Mouse (Mus musculus): ENCODE measurements around the gene Zbed6. TPM values are rescaled to one million over a fixed set of nuclear protein-coding genes. Genes with fewer than 3 reads are reported as not detected.

Gene Zbed6
- polyA plus RNA-seq, 1 experiment from 2014 or later: not detected

DNA sequence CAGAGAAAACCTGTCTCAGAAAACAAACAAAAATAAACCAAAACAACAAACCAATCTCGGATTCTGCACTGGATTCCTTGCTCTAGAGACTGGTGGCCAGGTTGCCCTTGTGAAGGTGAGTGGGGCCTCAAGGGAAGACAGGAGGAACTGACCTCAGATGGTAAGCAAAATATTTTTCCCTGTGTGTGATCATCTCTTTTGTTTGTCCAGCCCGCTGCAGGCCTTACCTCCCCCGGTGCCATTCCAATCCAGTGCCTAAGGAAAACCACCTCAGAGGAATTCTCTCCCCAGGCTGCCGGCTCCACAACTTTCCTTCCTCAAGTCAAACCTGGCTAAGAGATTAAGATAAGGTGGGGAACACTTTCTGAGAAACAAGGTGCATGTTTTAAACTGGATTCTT is 31.5 kb upstream of the Zbed6 start:
- no peak overlapping the region for H3K4me3 ChIP-seq (ENCODE audit: low read depth, low read length)
- ATAC-seq (ENCODE audit: insufficient read depth, low FRiP score, low TSS enrichment): no peak
- no peak overlapping the region for H3K27ac ChIP-seq (ENCODE audit: low read depth, low read length)
- 46% methylated on average over 4 of the region's 4 CpGs for WGBS
- H3K9ac ChIP-seq (ENCODE audit: low read length): no peak overlapping the region
- 0 out of 2 replicates have a peak, but pooled peaks cover 4% of the 10 kb centered on the region for H3K4me1 ChIP-seq (ENCODE audit: control insufficient read depth, insufficient read depth, low read length)
- H3K4me2 ChIP-seq (ENCODE audit: low read depth): no peak overlapping the region
- H3K36me3 ChIP-seq (ENCODE audit: control insufficient read depth, insufficient read depth, low read length): no peaks in the 10 kb centered on the region
- no peaks in the 10 kb centered on the region for H3K9me3 ChIP-seq (ENCODE audit: control insufficient read depth, low read length)
- no peaks in the 10 kb centered on the region for H3K27me3 ChIP-seq (ENCODE audit: control insufficient read depth, insufficient read depth, low read length)
- DNase-seq (ENCODE audit: low spot score): no peak

DNA sequence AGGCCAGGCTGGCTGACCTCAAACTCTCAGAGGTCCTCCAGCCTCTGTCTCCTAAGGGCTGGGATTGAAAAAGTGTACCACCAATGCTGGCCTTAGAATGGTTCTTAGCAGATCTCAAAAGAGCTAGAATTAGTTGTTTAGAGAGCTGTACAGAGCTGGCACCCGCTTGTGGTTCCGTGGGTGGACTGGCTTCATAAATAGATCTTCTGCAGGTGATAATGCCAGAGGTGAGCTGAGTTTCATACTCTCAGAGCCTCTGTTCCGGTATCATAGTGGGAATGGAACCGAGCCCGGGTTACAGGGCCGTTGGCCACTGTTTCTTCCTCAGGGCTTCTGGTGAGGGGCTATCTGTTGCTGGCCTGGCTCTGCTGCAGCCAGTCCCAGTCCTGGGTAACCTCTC is 30.4 kb upstream of the Zbed6 start:
- H3K36me3 ChIP-seq (ENCODE audit: control insufficient read depth, insufficient read depth, low read length): no peaks in the 10 kb centered on the region
- ATAC-seq (ENCODE audit: insufficient read depth, low FRiP score, low TSS enrichment) (no peak), DNase-seq (ENCODE audit: low spot score) (no peak)
- no peak overlapping the region for H3K27ac ChIP-seq (ENCODE audit: low read depth, low read length)
- H3K4me1 ChIP-seq (ENCODE audit: control insufficient read depth, insufficient read depth, low read length): 0 out of 2 replicates have a peak, but pooled peaks cover 3% of the 10 kb centered on the region
- H3K9me3 ChIP-seq (ENCODE audit: control insufficient read depth, low read length): no peaks in the 10 kb centered on the region
- 91% methylated on average over 6 of the region's 6 CpGs for WGBS
- H3K9ac ChIP-seq (ENCODE audit: low read length): no peak overlapping the region
- H3K4me3 ChIP-seq (ENCODE audit: low read depth, low read length): no peak overlapping the region
- no peaks in the 10 kb centered on the region for H3K27me3 ChIP-seq (ENCODE audit: control insufficient read depth, insufficient read depth, low read length)
- H3K4me2 ChIP-seq (ENCODE audit: low read depth): no peak overlapping the region

DNA sequence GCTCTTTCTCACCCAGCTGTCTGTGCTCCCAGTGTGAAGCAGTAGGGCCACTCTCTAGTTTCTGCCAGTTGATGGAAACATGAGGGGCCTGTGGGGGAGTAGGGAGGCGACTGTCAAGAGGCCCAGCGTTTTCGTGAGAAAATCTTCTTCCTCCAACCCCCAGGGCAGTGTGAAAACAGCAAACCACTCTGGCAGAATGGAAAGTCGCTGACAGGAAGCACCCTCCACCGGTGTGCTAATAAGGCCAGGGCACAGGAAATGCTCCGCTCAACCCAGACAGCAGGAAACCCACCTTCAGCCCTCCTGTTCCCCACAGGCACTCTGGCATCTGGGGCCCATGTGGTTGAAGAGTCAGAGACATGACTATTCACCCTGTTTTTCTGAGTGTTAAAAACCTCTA is 29.2 kb upstream of the Zbed6 start, which contains the start of gene Lax1:
Lax1 (minus strand) TSS at position 212 of the 400 bp plus-strand sequence.
- H3K4me1 ChIP-seq (ENCODE audit: control insufficient read depth, insufficient read depth, low read length): no peaks in the 10 kb centered on the region
- H3K27me3 ChIP-seq (ENCODE audit: control insufficient read depth, insufficient read depth, low read length): no peaks in the 10 kb centered on the region
- 53% methylated on average over 6 of the region's 6 CpGs for WGBS
- ATAC-seq (ENCODE audit: insufficient read depth, low FRiP score, low TSS enrichment) (no peak), DNase-seq (ENCODE audit: low spot score) (no peak)
- no peaks in the 10 kb centered on the region for H3K9me3 ChIP-seq (ENCODE audit: control insufficient read depth, low read length)
- H3K4me2 ChIP-seq (ENCODE audit: low read depth): no peak within 1 kb of the TSS
- no peak within 1 kb of the TSS for H3K9ac ChIP-seq (ENCODE audit: low read length)
- H3K27ac ChIP-seq (ENCODE audit: low read depth, low read length): no peak within 1 kb of the TSS
- H3K4me3 ChIP-seq (ENCODE audit: low read depth, low read length): no peak within 1 kb of the TSS
- H3K36me3 ChIP-seq (ENCODE audit: control insufficient read depth, insufficient read depth, low read length): no peaks in the 10 kb centered on the region

DNA sequence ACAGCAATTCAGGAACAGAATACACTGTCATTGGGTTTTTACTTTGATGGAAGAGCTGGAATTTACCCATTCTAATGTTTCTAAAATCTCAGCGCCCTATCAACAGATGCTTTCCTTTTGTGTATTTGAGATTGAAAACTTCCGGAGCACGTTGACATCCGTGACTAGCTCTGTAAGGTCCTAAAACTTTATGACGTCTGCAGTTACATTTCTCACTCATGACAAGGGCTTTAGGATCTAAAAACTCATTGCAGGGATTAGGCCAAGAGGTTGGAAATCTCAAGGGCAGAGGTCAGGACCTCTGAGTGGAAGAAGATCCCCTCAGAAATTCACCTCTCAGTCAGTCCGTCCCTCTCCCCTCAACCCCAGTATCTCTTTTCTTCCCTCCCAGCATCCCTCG is 27.6 kb upstream of the Zbed6 start:
- Histone ChIP-seq H3K4me1 (ENCODE audit: control insufficient read depth, insufficient read depth, low read length) (no peaks in the 10 kb centered on the region), H3K9ac (ENCODE audit: low read length) (no peak overlapping the region), H3K36me3 (ENCODE audit: control insufficient read depth, insufficient read depth, low read length) (no peaks in the 10 kb centered on the region), H3K4me2 (ENCODE audit: low read depth) (no peak overlapping the region), H3K4me3 (ENCODE audit: low read depth, low read length) (no peak overlapping the region), H3K27ac (ENCODE audit: low read depth, low read length) (no peak overlapping the region), H3K27me3 (ENCODE audit: control insufficient read depth, insufficient read depth, low read length) (no peaks in the 10 kb centered on the region), H3K9me3 (ENCODE audit: control insufficient read depth, low read length) (no peaks in the 10 kb centered on the region)
- 66% methylated on average over 7 of the region's 7 CpGs for WGBS
- DNase-seq (ENCODE audit: low spot score) (no peak), ATAC-seq (ENCODE audit: insufficient read depth, low FRiP score, low TSS enrichment) (no peak)

DNA sequence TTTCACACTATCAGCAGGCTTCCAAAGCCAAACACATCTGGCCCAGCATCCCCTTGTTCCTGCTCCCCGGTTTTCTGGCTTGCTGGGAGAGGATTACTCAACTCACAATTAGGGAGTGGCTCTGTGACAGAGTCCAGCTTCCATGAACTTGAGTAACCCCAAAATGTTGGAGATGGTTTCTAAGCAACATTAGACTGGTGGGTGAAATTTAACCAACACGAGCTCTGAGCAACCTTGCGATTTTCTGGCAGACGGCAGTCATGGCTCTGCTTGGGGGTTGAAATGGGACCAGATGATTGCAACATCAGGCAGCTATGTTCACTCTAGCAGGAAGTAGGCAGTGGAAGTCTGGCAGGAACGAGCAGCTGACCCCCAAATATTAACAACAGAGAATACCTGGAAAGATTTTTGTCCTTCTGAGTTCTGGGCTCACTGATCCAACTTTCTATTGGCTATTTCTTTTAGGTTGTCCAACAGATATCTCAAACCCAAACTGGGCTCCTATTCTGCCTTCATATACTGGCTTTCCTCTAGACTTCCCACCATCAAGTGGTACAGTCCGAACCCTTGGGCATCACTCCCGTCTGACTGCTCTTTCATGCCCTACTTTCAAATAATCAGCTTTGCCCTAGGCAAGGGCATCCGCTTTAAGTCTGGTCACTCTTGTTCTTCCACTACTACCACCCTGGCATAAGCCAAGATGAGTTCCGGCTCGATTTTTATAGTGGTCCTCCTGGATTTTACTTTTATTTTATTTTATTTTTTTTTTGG is 25.2 kb upstream of the Zbed6 start:
- no peak overlapping the region for H3K4me2 ChIP-seq (ENCODE audit: low read depth)
- H3K4me3 ChIP-seq (ENCODE audit: low read depth, low read length): no peak overlapping the region
- no peaks in the 10 kb centered on the region for H3K36me3 ChIP-seq (ENCODE audit: control insufficient read depth, insufficient read depth, low read length)
- no peaks in the 10 kb centered on the region for H3K4me1 ChIP-seq (ENCODE audit: control insufficient read depth, insufficient read depth, low read length)
- no peaks in the 10 kb centered on the region for H3K27me3 ChIP-seq (ENCODE audit: control insufficient read depth, insufficient read depth, low read length)
- no peaks in the 10 kb centered on the region for H3K9me3 ChIP-seq (ENCODE audit: control insufficient read depth, low read length)
- no peak overlapping the region for H3K9ac ChIP-seq (ENCODE audit: low read length)
- 88% methylated on average over 10 of the region's 10 CpGs for WGBS
- H3K27ac ChIP-seq (ENCODE audit: low read depth, low read length): no peak overlapping the region
- DNase-seq (ENCODE audit: low spot score): no peak
- ATAC-seq (ENCODE audit: insufficient read depth, low FRiP score, low TSS enrichment): no peak

DNA sequence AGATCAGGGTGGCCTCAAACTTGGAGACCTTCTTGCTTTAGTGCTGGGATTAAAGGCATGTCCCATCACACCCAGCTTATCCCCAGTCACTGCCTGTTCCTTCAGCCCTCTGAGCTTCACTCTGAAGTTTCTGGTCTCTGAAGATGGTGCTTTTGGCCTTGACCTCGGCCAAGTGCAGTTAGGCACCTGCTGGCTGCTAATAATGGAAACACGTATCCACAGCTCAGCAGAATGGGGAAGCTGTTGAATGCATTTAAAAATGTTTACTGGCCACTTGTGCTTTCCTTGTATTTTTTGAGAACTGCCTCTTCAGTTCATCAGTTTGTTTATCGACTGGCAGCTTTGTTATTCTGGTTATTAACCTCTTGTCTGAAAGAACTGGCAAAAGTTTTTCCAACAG is 11.1 kb upstream of the Zbed6 start:
- no peaks in the 10 kb centered on the region for H3K9me3 ChIP-seq (ENCODE audit: control insufficient read depth, low read length)
- no peak overlapping the region for H3K9ac ChIP-seq (ENCODE audit: low read length)
- H3K4me1 ChIP-seq (ENCODE audit: control insufficient read depth, insufficient read depth, low read length): no peaks in the 10 kb centered on the region
- ATAC-seq (ENCODE audit: insufficient read depth, low FRiP score, low TSS enrichment) (no peak), DNase-seq (ENCODE audit: low spot score) (no peak)
- no peaks in the 10 kb centered on the region for H3K27me3 ChIP-seq (ENCODE audit: control insufficient read depth, insufficient read depth, low read length)
- 76% methylated on average over 3 of the region's 3 CpGs for WGBS
- H3K4me2 ChIP-seq (ENCODE audit: low read depth): no peak overlapping the region
- no peaks in the 10 kb centered on the region for H3K36me3 ChIP-seq (ENCODE audit: control insufficient read depth, insufficient read depth, low read length)
- no peak overlapping the region for H3K4me3 ChIP-seq (ENCODE audit: low read depth, low read length)
- no peak overlapping the region for H3K27ac ChIP-seq (ENCODE audit: low read depth, low read length)

DNA sequence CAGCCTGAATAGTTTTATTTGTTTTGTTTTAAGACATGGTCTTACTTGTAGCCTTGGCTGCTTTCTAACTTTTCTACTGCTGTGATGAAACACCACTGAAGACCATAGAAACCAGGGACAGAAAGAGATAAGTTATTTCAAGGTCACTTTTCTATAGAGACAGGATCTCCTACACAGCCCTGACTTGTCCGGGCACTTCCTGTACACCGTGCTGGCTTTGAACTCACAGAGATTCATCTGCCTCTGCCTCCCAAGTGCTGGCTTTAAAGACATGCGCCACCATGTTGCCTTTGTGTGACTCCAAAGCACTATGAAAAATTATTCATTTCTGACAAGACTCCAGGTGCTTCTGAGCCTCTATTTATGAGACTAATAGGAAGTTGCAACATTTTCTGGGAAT is 10.6 kb upstream of the Zbed6 start:
- no peak overlapping the region for H3K4me2 ChIP-seq (ENCODE audit: low read depth)
- H3K9me3 ChIP-seq (ENCODE audit: control insufficient read depth, low read length): no peaks in the 10 kb centered on the region
- no peaks in the 10 kb centered on the region for H3K4me1 ChIP-seq (ENCODE audit: control insufficient read depth, insufficient read depth, low read length)
- no peak overlapping the region for H3K9ac ChIP-seq (ENCODE audit: low read length)
- H3K4me3 ChIP-seq (ENCODE audit: low read depth, low read length): no peak overlapping the region
- no peak overlapping the region for H3K27ac ChIP-seq (ENCODE audit: low read depth, low read length)
- no peak for ATAC-seq (ENCODE audit: insufficient read depth, low FRiP score, low TSS enrichment)
- no peaks in the 10 kb centered on the region for H3K27me3 ChIP-seq (ENCODE audit: control insufficient read depth, insufficient read depth, low read length)
- no peaks in the 10 kb centered on the region for H3K36me3 ChIP-seq (ENCODE audit: control insufficient read depth, insufficient read depth, low read length)
- no peak for DNase-seq (ENCODE audit: low spot score)
- WGBS: 91% methylated on average over 3 of the region's 3 CpGs

DNA sequence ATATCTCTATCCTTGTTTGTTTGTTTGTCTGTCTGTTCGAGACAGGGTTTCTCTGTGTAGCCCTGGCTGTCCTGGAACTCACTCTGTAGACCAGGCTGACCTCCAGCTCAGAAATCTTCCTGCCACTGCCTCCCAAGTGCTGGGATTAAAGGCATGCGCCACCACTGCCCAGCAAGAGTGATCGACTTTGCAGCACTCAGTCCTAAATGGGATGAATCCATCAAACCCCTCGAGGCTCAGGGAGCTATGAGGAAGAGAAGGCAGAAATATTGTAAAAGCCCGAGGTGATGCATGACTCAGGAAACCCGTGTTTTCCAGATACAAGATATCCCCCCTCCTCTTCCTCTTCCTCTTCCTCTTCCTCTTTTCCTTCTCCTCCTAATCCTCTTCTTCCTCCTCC is 10.1 kb upstream of the Zbed6 start:
- H3K9me3 ChIP-seq (ENCODE audit: control insufficient read depth, low read length): no peaks in the 10 kb centered on the region
- WGBS: 89% methylated on average over 6 of the region's 6 CpGs
- no peaks in the 10 kb centered on the region for H3K4me1 ChIP-seq (ENCODE audit: control insufficient read depth, insufficient read depth, low read length)
- no peak for DNase-seq (ENCODE audit: low spot score)
- no peak overlapping the region for H3K4me2 ChIP-seq (ENCODE audit: low read depth)
- H3K9ac ChIP-seq (ENCODE audit: low read length): no peak overlapping the region
- ATAC-seq (ENCODE audit: insufficient read depth, low FRiP score, low TSS enrichment): no peak
- H3K4me3 ChIP-seq (ENCODE audit: low read depth, low read length): no peak overlapping the region
- no peak overlapping the region for H3K27ac ChIP-seq (ENCODE audit: low read depth, low read length)
- H3K36me3 ChIP-seq (ENCODE audit: control insufficient read depth, insufficient read depth, low read length): no peaks in the 10 kb centered on the region
- H3K27me3 ChIP-seq (ENCODE audit: control insufficient read depth, insufficient read depth, low read length): no peaks in the 10 kb centered on the region

DNA sequence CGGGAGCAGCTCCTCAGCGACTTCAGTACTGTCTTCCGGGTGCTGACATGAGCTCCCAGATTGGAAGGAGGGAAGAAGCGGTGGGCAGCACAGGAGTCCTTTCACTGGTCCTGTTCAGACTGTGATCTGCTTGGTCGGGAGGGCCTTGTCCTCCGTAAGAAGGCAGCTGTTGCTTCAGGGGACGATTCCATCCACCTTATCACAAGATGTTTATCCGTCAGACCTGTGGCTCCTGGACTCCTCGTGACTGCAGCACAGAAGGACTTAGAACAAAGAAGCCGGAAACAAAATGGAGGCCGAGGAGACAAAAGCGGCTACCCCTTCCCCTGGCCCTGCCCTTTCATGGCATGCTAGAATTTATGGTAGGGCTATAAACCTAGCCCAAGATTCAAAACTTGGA is 9.5 kb upstream of the Zbed6 start:
- no peaks in the 10 kb centered on the region for H3K27me3 ChIP-seq (ENCODE audit: control insufficient read depth, insufficient read depth, low read length)
- ATAC-seq (ENCODE audit: insufficient read depth, low FRiP score, low TSS enrichment) (no peak), DNase-seq (ENCODE audit: low spot score) (no peak)
- WGBS: 53% methylated on average over 12 of the region's 12 CpGs
- H3K4me1 ChIP-seq (ENCODE audit: control insufficient read depth, insufficient read depth, low read length): no peaks in the 10 kb centered on the region
- no peaks in the 10 kb centered on the region for H3K9me3 ChIP-seq (ENCODE audit: control insufficient read depth, low read length)
- no peak overlapping the region for H3K4me3 ChIP-seq (ENCODE audit: low read depth, low read length)
- H3K27ac ChIP-seq (ENCODE audit: low read depth, low read length): 0 out of 2 replicates have a peak overlapping the region, but pooled peaks have one; percentile 27
- H3K36me3 ChIP-seq (ENCODE audit: control insufficient read depth, insufficient read depth, low read length): no peaks in the 10 kb centered on the region
- no peak overlapping the region for H3K4me2 ChIP-seq (ENCODE audit: low read depth)
- 0 out of 2 replicates have a peak overlapping the region, but pooled peaks have one; percentile 15 for H3K9ac ChIP-seq (ENCODE audit: low read length)
